Mouse (Mus musculus) heart, embryonic 14.5 days (tissue): ENCODE results near the gene Dennd4a. TPM values are rescaled to one million over a fixed set of nuclear protein-coding genes. Genes with fewer than 3 reads are reported as not detected.

Experiments
- ATAC-seq: fragments of 200-750 bp; cut with Nextera tagmentation; 2 replicates; pipeline ENCODE4 v1.8.0; 2017; ENCODE audit warnings: low read depth, moderate TSS enrichment; ENCODE audit not compliant: insufficient number of reproducible peaks, insufficient read depth, low FRiP score
- H3K27ac ChIP-seq, 2 experiments: fragments of 200-500 bp in 1 of 2; fragments of 300-500 bp in 1 of 2; sonication (generic) in 1 of 2; replicated peaks in 1 of 2; 2 replicates each; pipeline ENCODE4 v1.5.1; 2012 to 2014; ENCODE audit warnings: low read depth in 2 of 2, low read length in 2 of 2, control low read depth in 1 of 2, mild to moderate bottlenecking in 1 of 2, mixed read lengths in 1 of 2; ENCODE audit not compliant: control insufficient read depth in 1 of 2, insufficient read depth in 1 of 2
- H3K27me3 ChIP-seq: fragments of 300-500 bp; sonication (generic); 2 replicates; pipeline ENCODE4 v1.6.1; 2014; ENCODE audit warnings: mild to moderate bottlenecking, low read length, control low read depth; ENCODE audit not compliant: control insufficient read depth, insufficient read depth
- H3K36me3 ChIP-seq: fragments of 300-500 bp; sonication (generic); 2 replicates; pipeline ENCODE4 v1.6.1; 2014; ENCODE audit warnings: mild to moderate bottlenecking, control low read depth, low read length, mixed read lengths; ENCODE audit not compliant: control insufficient read depth, insufficient read depth
- H3K4me1 ChIP-seq, 2 experiments: fragments of 200-500 bp in 1 of 2; fragments of 300-500 bp in 1 of 2; sonication (generic) in 1 of 2; 2 replicates each; pipeline ENCODE4 v1.6.1; 2012 to 2014; ENCODE audit warnings: low read length in 2 of 2, control low read depth in 1 of 2, mixed read lengths in 1 of 2; ENCODE audit not compliant: control insufficient read depth in 2 of 2, insufficient read depth in 2 of 2
- H3K4me2 ChIP-seq: fragments of 300-500 bp; sonication (generic); 2 replicates; pipeline ENCODE4 v1.6.1; 2014; ENCODE audit warnings: mild to moderate bottlenecking, low read length
- H3K4me3 ChIP-seq, 2 experiments: fragments of 200-500 bp in 1 of 2; fragments of 300-500 bp in 1 of 2; sonication (generic) in 1 of 2; 2 replicates each; pipeline ENCODE4 v1.5.1; 2012 to 2014; ENCODE audit warnings: low read length in 2 of 2, mild to moderate bottlenecking in 2 of 2, control low read depth in 1 of 2, low read depth in 1 of 2, moderate library complexity in 1 of 2; ENCODE audit not compliant: control insufficient read depth in 1 of 2, insufficient read depth in 1 of 2
- H3K9ac ChIP-seq: fragments of 300-500 bp; sonication (generic); 2 replicates; pipeline ENCODE4 v1.6.1; 2014; ENCODE audit warnings: mild to moderate bottlenecking, low read length
- H3K9me3 ChIP-seq: fragments of 300-500 bp; sonication (generic); 2 replicates; pipeline ENCODE4 v1.6.1; 2016; ENCODE audit warnings: low read length, control low read depth; ENCODE audit not compliant: control insufficient read depth
- WGBS: fragments of 180-500 bp; shearing (Covaris S2); extraction: QIAGEN DNeasy Blood & Tissue Kit; methylation state at CpG from one replicate; pipeline ENCODE4 v1.1.7; 2014; 5-methylcytosine and 5-hydroxymethylcytosine counted together
- polyA plus RNA-seq: library from polyadenylated mRNA; unstranded; fragments of >200 nt; fragmentation: Nextera tagmentation; extraction: Ambion mirVana; gene quantifications from 2 replicates; pipeline ENCODE4 v1.2.1, GENCODE M21; 2014

Dennd4a gene
- polyA plus RNA-seq, 1 experiment from 2014 or later, result 6.0 TPM

- Histone ChIP-seq H3K27ac (no peak overlapping the region), H3K9ac (no peak overlapping the region), H3K4me2 (no peak overlapping the region), H3K27me3 (no peaks in the 10 kb centered on the region), H3K9me3 (no peaks in the 10 kb centered on the region), H3K4me1 (peaks cover 0 to 6% of the 10 kb centered on the region in 2 experiments; a peak in 1 of 4 replicates), H3K36me3 (no peaks in the 10 kb centered on the region), H3K4me3 (no peak overlapping the region)
- no peak for ATAC-seq
- 73% methylated on average over 6 of the region's 6 CpGs for WGBS
These were observed 16.4 kb upstream of the Dennd4a start for GRCm38 (mm10) chr9:64794448-64795420.

DNA sequence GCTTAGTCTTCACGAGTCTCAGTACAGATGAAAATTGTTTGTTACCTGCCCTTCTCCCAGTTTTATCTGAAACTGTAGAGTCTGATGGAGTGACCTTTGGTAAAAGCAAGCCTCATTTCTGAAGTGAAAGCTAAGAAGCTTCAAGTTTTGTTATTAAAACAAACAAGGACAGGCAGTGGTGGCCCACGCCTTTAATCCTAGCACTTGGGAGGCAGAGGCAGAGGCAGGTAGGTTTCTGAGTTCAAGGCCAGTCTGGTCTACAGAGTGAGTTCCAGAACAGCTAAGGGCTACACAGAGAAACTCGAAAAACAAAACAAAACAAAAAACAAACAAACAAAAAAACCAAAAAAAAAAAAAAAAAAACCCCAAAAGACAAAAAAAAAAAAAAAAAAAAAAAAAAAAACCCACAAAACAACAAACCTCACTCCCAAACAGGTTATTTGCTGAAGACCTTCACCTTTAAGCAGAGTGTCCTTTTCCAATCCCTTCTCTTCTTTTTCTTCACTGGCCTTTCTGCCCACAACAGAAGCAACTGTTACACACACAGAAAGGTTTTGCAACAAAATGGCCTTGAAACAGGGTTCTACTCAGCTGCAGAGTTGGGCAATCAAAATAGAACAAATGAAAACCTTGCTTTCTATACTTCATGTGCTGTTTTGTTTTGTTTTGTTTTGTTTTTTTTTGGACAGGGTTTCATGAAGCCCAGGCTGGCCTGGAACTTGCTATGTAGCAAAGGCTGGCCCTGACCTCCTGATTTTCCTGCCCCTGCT lies 15.1 kb upstream of the Dennd4a start:
- Histone ChIP-seq H3K4me2 (no peak overlapping the region), H3K9ac (no peak overlapping the region), H3K27me3 (no peaks in the 10 kb centered on the region), H3K4me3 (no peak overlapping the region), H3K9me3 (no peaks in the 10 kb centered on the region), H3K36me3 (no peaks in the 10 kb centered on the region), H3K4me1 (peaks cover 0 to 3% of the 10 kb centered on the region in 2 experiments; a peak in 1 of 4 replicates), H3K27ac (no peak overlapping the region)
- 67% methylated on average over 3 of the region's 3 CpGs for WGBS
- ATAC-seq, result no peak

DNA sequence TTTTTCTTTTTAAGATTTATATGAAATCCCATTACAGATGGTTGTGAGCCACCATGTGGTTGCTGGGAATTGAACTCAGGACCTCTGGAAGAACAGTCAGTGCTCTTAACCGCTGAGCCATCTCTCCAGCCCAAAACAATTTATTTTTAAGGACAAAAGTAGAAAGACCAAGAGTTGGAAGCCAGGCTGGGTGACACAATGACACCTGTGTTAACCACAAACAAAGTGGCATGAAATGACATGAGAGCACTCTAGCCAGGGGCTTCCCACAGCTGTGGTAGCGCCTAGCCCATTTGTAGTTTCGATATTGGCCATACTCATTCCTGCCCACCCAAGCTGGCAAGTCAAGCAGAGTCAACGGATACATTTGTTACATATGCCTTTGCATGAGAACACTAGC lies 13.7 kb upstream of the Dennd4a start:
- Histone ChIP-seq H3K36me3 (no peaks in the 10 kb centered on the region), H3K4me2 (no peak overlapping the region), H3K4me1 (no peaks in the 10 kb centered on the region), H3K9me3 (no peaks in the 10 kb centered on the region), H3K4me3 (no peak overlapping the region), H3K9ac (no peak overlapping the region), H3K27ac (no peak overlapping the region), H3K27me3 (no peaks in the 10 kb centered on the region)
- WGBS, result 92% methylated on average over 4 of the region's 4 CpGs
- no peak for ATAC-seq

DNA sequence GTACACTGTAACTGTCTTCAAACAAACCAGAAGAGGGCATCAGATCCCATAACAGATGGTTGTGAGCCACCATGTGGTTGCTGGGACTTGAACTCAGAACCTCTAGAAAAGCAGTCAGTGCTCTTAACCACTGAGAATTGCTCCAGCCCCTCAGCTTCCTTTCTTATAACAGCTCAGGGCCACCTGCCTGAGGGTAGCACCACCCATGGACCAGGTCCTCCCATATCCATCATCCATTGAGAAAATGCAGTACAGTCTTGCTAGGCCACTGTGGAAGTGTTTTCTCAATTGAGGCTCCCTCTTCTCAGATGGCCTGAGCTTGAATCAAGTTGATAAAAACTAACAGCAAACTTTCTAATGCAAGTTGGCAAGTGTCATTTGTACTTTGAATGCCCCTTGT lies 13.0 kb upstream of the Dennd4a start:
- no peak overlapping the region for H3K4me3 ChIP-seq
- no peak for ATAC-seq
- H3K9me3 ChIP-seq, result no peaks in the 10 kb centered on the region
- H3K27ac ChIP-seq, result no peak overlapping the region
- H3K4me2 ChIP-seq, result no peak overlapping the region
- no peaks in the 10 kb centered on the region for H3K36me3 ChIP-seq
- no peaks in the 10 kb centered on the region for H3K27me3 ChIP-seq
- H3K4me1 ChIP-seq, result no peaks in the 10 kb centered on the region
- H3K9ac ChIP-seq, result no peak overlapping the region

GRCm38 (mm10) chr9:64798859-64799258 lies 12.3 kb upstream of the Dennd4a start:
- Histone ChIP-seq H3K9me3 (no peaks in the 10 kb centered on the region), H3K27me3 (no peaks in the 10 kb centered on the region), H3K36me3 (no peaks in the 10 kb centered on the region), H3K4me1 (no peaks in the 10 kb centered on the region), H3K27ac (no peak overlapping the region), H3K4me2 (no peak overlapping the region), H3K4me3 (no peak overlapping the region), H3K9ac (no peak overlapping the region)
- 70% methylated on average over 2 of the region's 2 CpGs for WGBS
- ATAC-seq, result no peak

DNA sequence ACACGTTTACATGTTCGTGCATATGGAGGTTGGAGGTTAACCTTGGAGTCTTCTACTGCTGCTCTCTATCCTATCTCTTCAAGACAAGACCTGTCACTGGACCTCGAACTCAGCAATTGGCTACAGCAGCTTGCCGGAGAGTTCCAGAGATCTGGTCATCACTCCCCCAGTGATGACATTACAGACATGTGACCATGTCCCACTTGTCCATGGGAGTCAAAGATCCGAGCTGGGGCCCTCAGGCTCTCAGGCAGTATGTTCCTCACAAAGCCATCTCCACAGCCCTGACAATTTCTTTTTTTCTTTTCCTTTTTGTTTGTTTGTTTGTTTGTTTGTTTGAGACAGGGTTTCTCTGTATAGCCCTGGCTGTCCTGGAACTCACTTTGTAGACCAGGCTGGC lies 11.6 kb upstream of the Dennd4a start:
- no peaks in the 10 kb centered on the region for H3K4me1 ChIP-seq
- WGBS, result 57% methylated on average over 5 of the region's 5 CpGs
- no peak for ATAC-seq

DNA sequence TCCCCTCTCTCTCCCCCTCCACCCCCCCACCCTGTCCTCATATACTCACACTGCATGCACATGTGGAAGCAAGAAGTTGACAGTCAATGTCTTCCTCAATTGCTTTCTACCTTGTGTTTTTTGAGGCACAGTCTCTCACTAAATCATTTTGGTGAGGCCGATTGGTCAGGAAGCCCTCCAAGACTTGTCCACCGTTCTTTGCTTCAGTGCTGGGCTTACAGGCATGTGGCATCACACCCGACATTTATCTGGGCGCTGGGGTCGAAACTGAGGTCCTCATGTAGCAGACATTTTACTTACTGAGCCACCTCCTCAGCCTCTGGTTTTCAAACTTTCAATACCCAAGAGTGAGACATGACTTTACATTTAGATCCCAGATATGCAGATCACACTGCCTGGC lies 8.6 kb upstream of the Dennd4a start:
- Histone ChIP-seq H3K9ac (no peak overlapping the region), H3K36me3 (no peaks in the 10 kb centered on the region), H3K4me1 (no peaks in the 10 kb centered on the region), H3K27ac (no peak overlapping the region), H3K4me3 (no peak overlapping the region), H3K9me3 (no peaks in the 10 kb centered on the region), H3K27me3 (no peaks in the 10 kb centered on the region), H3K4me2 (no peak overlapping the region)
- ATAC-seq, result no peak
- 78% methylated on average over 5 of the region's 5 CpGs for WGBS

More for the DNA sequence above, 11.6 kb upstream of the Dennd4a start:
- no peaks in the 10 kb centered on the region for H3K36me3 ChIP-seq
- no peak overlapping the region for H3K9ac ChIP-seq
- no peaks in the 10 kb centered on the region for H3K9me3 ChIP-seq
- H3K4me3 ChIP-seq, result no peak overlapping the region
- no peak overlapping the region for H3K4me2 ChIP-seq
- H3K27ac ChIP-seq, result no peak overlapping the region
- no peaks in the 10 kb centered on the region for H3K27me3 ChIP-seq
